Mouse (Mus musculus) forebrain, embryonic 16.5 days (tissue): ENCODE results near the gene Il2ra. TPM values are rescaled to one million over a fixed set of nuclear protein-coding genes. Genes with fewer than 3 reads are reported as not detected.

Experiments
- ATAC-seq: fragments of 200-750 bp; cut with Nextera tagmentation; 2 replicates; pipeline ENCODE4 v1.8.0; 2017; ENCODE audit warnings: mild to moderate bottlenecking, moderate library complexity
- H3K27ac ChIP-seq: fragments of 300-500 bp; sonication (generic); 2 replicates; pipeline ENCODE4 v1.5.1; 2014; ENCODE audit warnings: low read length, control low read depth
- H3K27me3 ChIP-seq: fragments of 300-500 bp; sonication (generic); replicated peaks from 2 replicates; pipeline ENCODE4 v1.6.1; 2014; ENCODE audit warnings: low read length; ENCODE audit not compliant: control insufficient read depth, insufficient read depth
- H3K36me3 ChIP-seq: fragments of 300-500 bp; sonication (generic); 2 replicates; pipeline ENCODE4 v1.6.1; 2014; ENCODE audit not compliant: control insufficient read depth, insufficient read depth
- H3K4me1 ChIP-seq: fragments of 300-500 bp; sonication (generic); replicated peaks from 2 replicates; pipeline ENCODE4 v1.6.1; 2014; ENCODE audit warnings: low read length; ENCODE audit not compliant: control insufficient read depth, insufficient read depth
- H3K4me2 ChIP-seq: fragments of 300-500 bp; sonication (generic); 2 replicates; pipeline ENCODE4 v1.6.1; 2014; ENCODE audit warnings: mild to moderate bottlenecking, low read length, control low read depth
- H3K4me3 ChIP-seq: fragments of 300-500 bp; sonication (generic); replicated peaks from 2 replicates; pipeline ENCODE4 v1.5.1; 2014; ENCODE audit warnings: mild to moderate bottlenecking, low read length, control low read depth
- H3K9ac ChIP-seq: fragments of 300-500 bp; sonication (generic); replicated peaks from 2 replicates; pipeline ENCODE4 v1.6.1; 2014; ENCODE audit warnings: low read depth, low read length, control low read depth
- H3K9me3 ChIP-seq: fragments of 300-500 bp; sonication (generic); 2 replicates; pipeline ENCODE4 v1.6.1; 2016; ENCODE audit warnings: low read length; ENCODE audit not compliant: control insufficient read depth
- WGBS: fragments of 180-500 bp; shearing (Covaris S2); extraction: QIAGEN DNeasy Blood & Tissue Kit; methylation state at CpG from one replicate; pipeline ENCODE4 v1.1.7; 2014; 5-methylcytosine and 5-hydroxymethylcytosine counted together
- polyA plus RNA-seq: library from polyadenylated mRNA; unstranded; fragments of >200 nt; fragmentation: Nextera tagmentation; extraction: Ambion mirVana; gene quantifications from 2 replicates; pipeline ENCODE4 v1.2.1, GENCODE M21; 2015

The Il2ra gene
- polyA plus RNA-seq, 1 experiment from 2014 or later, result not detected

- H3K4me1 ChIP-seq, result no peaks in the 10 kb centered on the region
- H3K4me3 ChIP-seq, result no peak overlapping the region
- no peak overlapping the region for H3K4me2 ChIP-seq
- H3K27ac ChIP-seq, result no peak overlapping the region
- H3K27me3 ChIP-seq, result no peaks in the 10 kb centered on the region
- no peaks in the 10 kb centered on the region for H3K9me3 ChIP-seq
- WGBS, result 92% methylated on average over 9 of the region's 9 CpGs
- no peaks in the 10 kb centered on the region for H3K36me3 ChIP-seq
- H3K9ac ChIP-seq, result no peak overlapping the region
- no peak for ATAC-seq
Measured at GRCm38 (mm10) chr2:11616846-11617245, 25.8 kb upstream of the Il2ra start.

GRCm38 (mm10) chr2:11619598-11619997 is 23.0 kb upstream of the Il2ra start:
- WGBS, result 69% methylated on average over 2 of the region's 2 CpGs
- H3K36me3 ChIP-seq, result no peaks in the 10 kb centered on the region
- no peak overlapping the region for H3K4me3 ChIP-seq
- no peaks in the 10 kb centered on the region for H3K27me3 ChIP-seq
- H3K27ac ChIP-seq, result no peak overlapping the region
- H3K9me3 ChIP-seq, result no peaks in the 10 kb centered on the region
- no peaks in the 10 kb centered on the region for H3K4me1 ChIP-seq
- no peak for ATAC-seq
- no peak overlapping the region for H3K4me2 ChIP-seq
- H3K9ac ChIP-seq, result no peak overlapping the region

GRCm38 (mm10) chr2:11623173-11623572 is 19.4 kb upstream of the Il2ra start:
- no peaks in the 10 kb centered on the region for H3K9me3 ChIP-seq
- no peak overlapping the region for H3K9ac ChIP-seq
- no peaks in the 10 kb centered on the region for H3K27me3 ChIP-seq
- 88% methylated on average over 8 of the region's 8 CpGs for WGBS
- H3K36me3 ChIP-seq, result no peaks in the 10 kb centered on the region
- no peak overlapping the region for H3K27ac ChIP-seq
- ATAC-seq, result no peak
- H3K4me3 ChIP-seq, result no peak overlapping the region
- no peaks in the 10 kb centered on the region for H3K4me1 ChIP-seq
- no peak overlapping the region for H3K4me2 ChIP-seq

- no peak overlapping the region for H3K4me3 ChIP-seq
- H3K36me3 ChIP-seq, result no peaks in the 10 kb centered on the region
- ATAC-seq, result no peak
- no peaks in the 10 kb centered on the region for H3K4me1 ChIP-seq
- no peak overlapping the region for H3K9ac ChIP-seq
- H3K27me3 ChIP-seq, result no peaks in the 10 kb centered on the region
- no peak overlapping the region for H3K27ac ChIP-seq
- no peak overlapping the region for H3K4me2 ChIP-seq
- 93% methylated on average over 2 of the region's 2 CpGs for WGBS
- no peaks in the 10 kb centered on the region for H3K9me3 ChIP-seq
Measured at GRCm38 (mm10) chr2:11623726-11624125, 18.9 kb upstream of the Il2ra start.

- ATAC-seq, result no peak
- H3K9ac ChIP-seq, result no peak within 1 kb of the TSS
- H3K9me3 ChIP-seq, result no peaks in the 10 kb centered on the region
- WGBS, result 94% methylated on average over 5 of the region's 5 CpGs
- no peaks in the 10 kb centered on the region for H3K4me1 ChIP-seq
- no peak within 1 kb of the TSS for H3K4me2 ChIP-seq
- H3K4me3 ChIP-seq, result no peak within 1 kb of the TSS
- no peaks in the 10 kb centered on the region for H3K36me3 ChIP-seq
- H3K27ac ChIP-seq, result no peak within 1 kb of the TSS
- H3K27me3 ChIP-seq, result no peaks in the 10 kb centered on the region
Measured at GRCm38 (mm10) chr2:11625890-11626289, 16.7 kb upstream of the Il2ra start, which contains the start of gene Gm17490. Gm17490 (minus strand) TSS chr2:11626264.

- Histone ChIP-seq H3K4me3 (no peak overlapping the region), H3K4me2 (no peak overlapping the region), H3K9ac (no peak overlapping the region), H3K4me1 (no peaks in the 10 kb centered on the region), H3K27ac (no peak overlapping the region), H3K27me3 (no peaks in the 10 kb centered on the region), H3K9me3 (no peaks in the 10 kb centered on the region), H3K36me3 (no peaks in the 10 kb centered on the region)
- WGBS, result 83% methylated on average over 6 of the region's 6 CpGs
- ATAC-seq, result no peak
Measured at GRCm38 (mm10) chr2:11635035-11635434, 7.6 kb upstream of the Il2ra start.

GRCm38 (mm10) chr2:11635471-11636137 is 7.0 kb upstream of the Il2ra start:
- H3K9ac ChIP-seq, result no peak overlapping the region
- no peak for ATAC-seq
- no peaks in the 10 kb centered on the region for H3K4me1 ChIP-seq
- H3K27ac ChIP-seq, result no peak overlapping the region
- no peaks in the 10 kb centered on the region for H3K9me3 ChIP-seq
- WGBS, result 95% methylated on average over 5 of the region's 5 CpGs
- no peak overlapping the region for H3K4me2 ChIP-seq
- no peaks in the 10 kb centered on the region for H3K27me3 ChIP-seq
- no peaks in the 10 kb centered on the region for H3K36me3 ChIP-seq
- no peak overlapping the region for H3K4me3 ChIP-seq

GRCm38 (mm10) chr2:11636138-11636480 is 6.5 kb upstream of the Il2ra start:
- no peak overlapping the region for H3K4me3 ChIP-seq
- 82% methylated on average over 3 of the region's 3 CpGs for WGBS

GRCm38 (mm10) chr2:11637115-11637514 is 5.5 kb upstream of the Il2ra start:
- H3K9ac ChIP-seq, result no peak overlapping the region
- ATAC-seq, result no peak

More at GRCm38 (mm10) chr2:11636138-11636480, 6.5 kb upstream of the Il2ra start:
- Histone ChIP-seq H3K4me2 (no peak overlapping the region), H3K36me3 (no peaks in the 10 kb centered on the region), H3K9ac (no peak overlapping the region), H3K27me3 (no peaks in the 10 kb centered on the region), H3K9me3 (no peaks in the 10 kb centered on the region), H3K27ac (no peak overlapping the region), H3K4me1 (no peaks in the 10 kb centered on the region)
- ATAC-seq, result no peak

GRCm38 (mm10) chr2:11644057-11644456 is 1.4 kb downstream of the Il2ra start:
- 97% methylated on average over 1 of the region's 1 CpGs for WGBS
- no peak for ATAC-seq

More at GRCm38 (mm10) chr2:11637115-11637514, 5.5 kb upstream of the Il2ra start:
- H3K4me1 ChIP-seq, result no peaks in the 10 kb centered on the region
- H3K9me3 ChIP-seq, result no peaks in the 10 kb centered on the region
- WGBS, result 65% methylated on average over 1 of the region's 1 CpGs
- H3K27me3 ChIP-seq, result no peaks in the 10 kb centered on the region
- H3K4me2 ChIP-seq, result no peak overlapping the region
- no peak overlapping the region for H3K4me3 ChIP-seq
- no peaks in the 10 kb centered on the region for H3K36me3 ChIP-seq
- H3K27ac ChIP-seq, result no peak overlapping the region

More at GRCm38 (mm10) chr2:11644057-11644456, 1.4 kb downstream of the Il2ra start:
- no peak overlapping the region for H3K9ac ChIP-seq
- no peaks in the 10 kb centered on the region for H3K4me1 ChIP-seq
- H3K27me3 ChIP-seq, result no peaks in the 10 kb centered on the region
- H3K9me3 ChIP-seq, result no peaks in the 10 kb centered on the region
- H3K4me3 ChIP-seq, result no peak overlapping the region
- no peak overlapping the region for H3K4me2 ChIP-seq
- no peak overlapping the region for H3K27ac ChIP-seq
- H3K36me3 ChIP-seq, result no peaks in the 10 kb centered on the region
